Comparison of ENCODE assay signal across 8 mouse cellular contexts in the genomic region with DNA sequence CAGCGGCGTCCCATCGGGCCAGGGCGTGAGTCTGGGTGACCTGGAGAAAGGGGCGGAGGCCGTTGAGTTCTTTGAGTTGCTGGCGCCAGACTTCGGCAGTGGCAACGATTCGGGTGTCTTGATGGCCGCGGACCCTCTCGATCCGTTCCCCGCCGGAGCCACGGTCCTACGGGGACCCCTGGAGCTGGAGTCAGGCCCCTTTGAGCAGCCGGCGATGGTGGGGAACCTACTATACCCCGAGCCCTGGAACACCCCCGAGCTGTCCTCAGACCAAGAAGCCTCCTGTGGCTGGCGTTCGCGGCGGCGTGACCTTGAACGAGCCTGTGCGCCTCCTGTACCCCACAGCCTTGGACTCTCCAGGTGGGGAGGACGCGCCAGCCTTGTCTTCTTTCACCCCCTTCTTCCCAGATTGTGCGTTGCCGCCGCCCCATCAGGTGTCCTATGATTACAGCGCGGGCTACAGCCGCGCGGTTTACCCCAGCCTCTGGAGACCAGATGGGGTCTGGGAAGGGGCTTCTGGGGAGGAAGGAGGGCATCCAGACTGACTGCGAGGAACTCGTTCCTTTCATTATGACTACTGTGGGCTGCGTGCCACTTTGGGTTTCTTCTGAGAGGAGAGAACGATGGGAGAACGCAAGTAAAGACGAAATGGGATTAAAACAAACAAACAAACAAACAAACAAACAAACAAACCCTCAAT. TPM values are rescaled to one million over a fixed set of nuclear protein-coding genes. Genes with fewer than 3 reads are reported as not detected.
DNase-seq lines count a peak whose midpoint lies in the region; ATAC-seq and TF ChIP-seq lines count a peak whose summit lies in the region.

No protein-coding gene starts in this region.

- H3K4me2 ChIP-seq in heart, embryonic 12.5 days: peak overlapping the region; percentile 90
- peak overlapping the region; percentile 62 for H3K4me2 ChIP-seq in liver, embryonic 13.5 days
- peak overlapping the region; percentile 83 for H3K4me2 ChIP-seq in stomach, postnatal 0 days (replicated peaks; ENCODE audit: low read depth)

- ATAC-seq in heart, embryonic 12.5 days (ENCODE audit: insufficient number of reproducible peaks, low FRiP score): 0 out of 2 replicates have a peak, but pooled peaks have one; percentile 24
- no peak for ATAC-seq in liver, embryonic 13.5 days (ENCODE audit: low read depth)
- 0 out of 2 replicates have a peak, but pooled peaks have one; percentile 9 for ATAC-seq in stomach, postnatal 0 days (ENCODE audit: low FRiP score, low TSS enrichment)

- TF ChIP-seq CTCF in liver, adult 2 months (IDR thresholded peaks at IDR 0.05; ENCODE audit: low read depth, low read length): no peak
- TF ChIP-seq CTCF in stomach, postnatal 0 days (IDR thresholded peaks at IDR 0.05; ENCODE audit: low read depth): no peak

- no peak overlapping the region for H3K27ac ChIP-seq in liver, adult 2 months (replicated peaks; ENCODE audit: insufficient read depth, low read depth, low read length)
- H3K27ac ChIP-seq in heart, embryonic 12.5 days (ENCODE audit: poor library complexity, severe bottlenecking): no peak overlapping the region
- H3K27ac ChIP-seq in liver, embryonic 13.5 days: no peak overlapping the region
- no peak overlapping the region for H3K27ac ChIP-seq in stomach, postnatal 0 days (replicated peaks)

- WGBS in liver, adult 2 months: 2% methylated on average over 45 of the region's 45 CpGs
- WGBS in heart, embryonic 12.5 days: 1% methylated on average over 45 of the region's 45 CpGs
- 2% methylated on average over 45 of the region's 45 CpGs for WGBS in liver, embryonic 13.5 days (ENCODE audit: insufficient replicate concordance)
- WGBS in stomach, postnatal 0 days: 2% methylated on average over 44 of the region's 45 CpGs

- TF ChIP-seq POLR2A in liver, adult 2 months (IDR thresholded peaks at IDR 0.05; ENCODE audit: extremely low read depth, insufficient read depth, low read length): no peak

- no peak for TF ChIP-seq EP300 in stomach, postnatal 0 days (optimal IDR thresholded peaks at IDR 0.05)

- no peaks in the 10 kb centered on the region for H3K79me2 ChIP-seq in liver, adult 2 months (ENCODE audit: control insufficient read depth, insufficient read depth, low read length)

- H3K4me1 ChIP-seq in liver, adult 2 months (ENCODE audit: control insufficient read depth, insufficient read depth, low read length): no peaks in the 10 kb centered on the region
- peaks cover 8% of the 10 kb centered on the region for H3K4me1 ChIP-seq in heart, embryonic 12.5 days (replicated peaks)
- H3K4me1 ChIP-seq in liver, embryonic 13.5 days (replicated peaks): peaks cover 8% of the 10 kb centered on the region; the same call in 1 of the 2 replicates
- no peaks in the 10 kb centered on the region for H3K4me1 ChIP-seq in stomach, postnatal 0 days (replicated peaks; ENCODE audit: control insufficient read depth, insufficient read depth)

- peak overlapping the region; percentile 45; the same call in 1 of the 2 replicates for H3K4me3 ChIP-seq in liver, adult 2 months (ENCODE audit: insufficient read depth, low read depth, low read length)
- H3K4me3 ChIP-seq in heart, embryonic 12.5 days: peak overlapping the region; percentile 61
- peak overlapping the region; percentile 53 for H3K4me3 ChIP-seq in liver, embryonic 13.5 days (replicated peaks)
- H3K4me3 ChIP-seq in stomach, postnatal 0 days (ENCODE audit: low read depth, low read length): peak overlapping the region; percentile 51

- H3K36me3 ChIP-seq in liver, adult 2 months (ENCODE audit: control insufficient read depth, insufficient read depth, low read length): no peaks in the 10 kb centered on the region
- no peaks in the 10 kb centered on the region for H3K36me3 ChIP-seq in heart, embryonic 12.5 days
- H3K36me3 ChIP-seq in liver, embryonic 13.5 days: no peaks in the 10 kb centered on the region
- H3K36me3 ChIP-seq in stomach, postnatal 0 days (ENCODE audit: control insufficient read depth, insufficient read depth, low read length): no peaks in the 10 kb centered on the region

- no peak for DNase-seq in liver, adult 2 months (ENCODE audit: extremely low read depth, low read depth, low spot score)
- no peak for DNase-seq in liver
- peak; percentile 50 to 58 for DNase-seq in cerebellum, postnatal 14 days
- no peak for DNase-seq in liver, embryonic 13.5 days
- DNase-seq in stomach, postnatal 0 days (ENCODE audit: low spot score): peak; percentile 16
- DNase-seq in gastrocnemius, postnatal 25 days: no peak
- no peak for DNase-seq in urinary bladder, postnatal 10 days (ENCODE audit: low spot score)

- no peak overlapping the region for H3K9ac ChIP-seq in liver, adult 2 months (ENCODE audit: low read depth, low read length)
- peak overlapping the region; percentile 70 for H3K9ac ChIP-seq in heart, embryonic 12.5 days
- no peak overlapping the region for H3K9ac ChIP-seq in liver, embryonic 13.5 days
- H3K9ac ChIP-seq in stomach, postnatal 0 days (ENCODE audit: low read length): peak overlapping the region; percentile 65

- no peaks in the 10 kb centered on the region for H3K9me3 ChIP-seq in heart, embryonic 12.5 days (replicated peaks)
- H3K9me3 ChIP-seq in liver, embryonic 13.5 days (replicated peaks): no peaks in the 10 kb centered on the region
- no peaks in the 10 kb centered on the region for H3K9me3 ChIP-seq in stomach, postnatal 0 days (ENCODE audit: control insufficient read depth, low read length)

- H3K27me3 ChIP-seq in liver, adult 2 months (ENCODE audit: control insufficient read depth, insufficient read depth, low read length): peaks cover 15% of the 10 kb centered on the region
- peaks cover 34% of the 10 kb centered on the region for H3K27me3 ChIP-seq in heart, embryonic 12.5 days (replicated peaks)
- H3K27me3 ChIP-seq in liver, embryonic 13.5 days: peaks cover 46% of the 10 kb centered on the region
- no peaks in the 10 kb centered on the region for H3K27me3 ChIP-seq in stomach, postnatal 0 days (ENCODE audit: control insufficient read depth, insufficient read depth, low read length)

RNA-seq across cellular contexts. Expression of a gene that starts 1.2 kb away (rescaled TPM):
- 0.07 and 0.09 TPM in 2 replicates for total RNA-seq in liver, adult 2 months (2014; rRNA removed)
- 0.12 and 0.26 TPM in 2 replicates for polyA plus RNA-seq in liver, adult 2 months (2012; rRNA removed)
- 2.3 and 2.5 TPM in 2 replicates for polyA plus RNA-seq in heart, embryonic 12.5 days (2016; fragmentation: Nextera tagmentation; extraction: Ambion mirVana)
- polyA plus RNA-seq in liver, embryonic 13.5 days (2015; fragmentation: Nextera tagmentation; extraction: Ambion mirVana): 0.15 and 0.18 TPM in 2 replicates
- 2.7 and 3.0 TPM in 2 replicates for polyA plus RNA-seq in stomach, postnatal 0 days (2015; fragmentation: Nextera tagmentation; extraction: Ambion mirVana)
- 1 to 10 TPM; 1.5 to 1.6 TPM for total RNA-seq in gastrocnemius, postnatal 25 days (2021)

Comparison
In these comparisons a context has a peak if more than half of its experiments do, and no peak if none do; other contexts are left out.
1. DNase-seq: peak in cerebellum, postnatal 14 days (2 of 2) and stomach, postnatal 0 days (single experiment); none in liver, adult 2 months (single experiment), liver (single experiment), liver, embryonic 13.5 days (single experiment), gastrocnemius, postnatal 25 days (single experiment) and urinary bladder, postnatal 10 days (single experiment).
2. H3K9ac ChIP-seq: peak in heart, embryonic 12.5 days (single experiment) and stomach, postnatal 0 days (single experiment); none in liver, adult 2 months (single experiment) and liver, embryonic 13.5 days (single experiment).
3. Peak in every context shown above with its lines, with median percentiles within 50 percentile points of each other: H3K4me3 ChIP-seq and H3K4me2 ChIP-seq.